Mouse (Mus musculus) lung, postnatal 0 days (tissue): ENCODE data around the gene Smim15.

Source experiments
- CTCF ChIP-seq: IDR thresholded peaks from 2 replicates; pipeline ENCODE4 v1.5.1; 2016; ENCODE audit warnings: antibody characterized with exemption, mild to moderate bottlenecking
- EP300 ChIP-seq: IDR thresholded peaks from 2 replicates; pipeline ENCODE4 v1.6.1; 2016; ENCODE audit warnings: antibody characterized with exemption, mild to moderate bottlenecking, control low read depth

GRCm38 (mm10) chr13:108047364-108047763 lies 3.1 kb downstream of the Smim15 start:
- TF ChIP-seq CTCF (no peak), EP300 (no peak)
